Mouse (Mus musculus): ENCODE results near the gene Pcsk6. TPM values are rescaled to one million over a fixed set of nuclear protein-coding genes. Genes with fewer than 3 reads are reported as not detected.
"Not testable (repeated sequence)": the region's sequence is repeated elsewhere in the genome, so short reads cannot be mapped to it uniquely, and the experiment has no call there.

Pcsk6 gene
- polyA plus RNA-seq, 1 experiment from 2014 or later, result 1.1 TPM

- 79% methylated on average over 8 of the region's 8 CpGs for WGBS
- Histone ChIP-seq H3K4me1 (no peaks in the 10 kb centered on the region), H3K27ac (no peak overlapping the region), H3K36me3 (replicated peaks) (no peaks in the 10 kb centered on the region), H3K9ac (no peak overlapping the region), H3K4me3 (no peak overlapping the region), H3K27me3 (replicated peaks) (no peaks in the 10 kb centered on the region), H3K4me2 (no peak overlapping the region), H3K9me3 (no peaks in the 10 kb centered on the region)
- no peak for ATAC-seq (replicated peaks)
Observed at GRCm38 (mm10) chr7:65916566-65916965, 55.0 kb downstream of the Pcsk6 start.

DNA sequence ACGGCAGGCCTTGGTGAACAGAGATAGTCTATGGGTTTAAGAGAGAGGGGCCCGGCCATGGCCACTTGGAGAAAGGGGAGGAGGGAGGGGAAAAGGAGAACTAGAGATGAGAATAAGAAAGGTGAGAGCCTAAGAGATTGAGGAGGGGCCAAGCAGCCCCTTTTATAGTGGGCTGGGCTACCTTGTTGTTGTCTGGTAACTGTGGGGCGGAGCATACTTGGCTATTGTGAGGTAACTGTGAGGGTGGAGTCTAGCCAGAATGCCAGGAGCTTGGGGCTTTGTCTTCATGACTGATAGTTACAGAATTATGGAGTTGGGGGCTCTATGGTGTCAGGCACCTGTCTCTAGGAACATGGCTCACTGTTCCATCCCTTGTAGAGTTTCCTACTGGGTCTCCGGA lies 56.9 kb downstream of the Pcsk6 start:
- Histone ChIP-seq H3K9ac (no peak overlapping the region), H3K4me3 (no peak overlapping the region), H3K36me3 (replicated peaks) (no peaks in the 10 kb centered on the region), H3K27ac (no peak overlapping the region), H3K4me1 (no peaks in the 10 kb centered on the region), H3K27me3 (replicated peaks) (no peaks in the 10 kb centered on the region), H3K9me3 (no peaks in the 10 kb centered on the region), H3K4me2 (no peak overlapping the region)
- 94% methylated on average over 4 of the region's 4 CpGs for WGBS
- no peak for ATAC-seq (replicated peaks)

DNA sequence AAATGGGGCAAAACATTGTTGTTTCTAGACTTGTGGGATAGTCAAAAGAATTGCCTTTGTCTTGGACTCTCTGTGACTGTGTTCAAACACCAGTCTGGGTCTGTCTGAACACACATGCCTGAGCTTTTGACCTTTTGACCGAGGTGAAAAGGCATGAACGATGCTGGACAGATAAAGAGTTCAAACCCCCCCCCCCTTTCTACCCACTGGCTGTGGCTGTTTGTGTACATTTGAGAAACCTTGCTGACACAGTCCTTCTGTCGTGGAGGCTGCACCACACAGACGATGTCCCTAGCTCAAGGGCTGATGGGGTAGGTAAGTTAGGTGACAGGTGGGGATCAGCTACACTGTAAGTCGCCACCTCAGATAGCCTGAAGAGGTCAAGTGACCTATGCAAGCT lies 67.9 kb downstream of the Pcsk6 start:
- Histone ChIP-seq H3K36me3 (replicated peaks) (no peaks in the 10 kb centered on the region), H3K9me3 (no peaks in the 10 kb centered on the region)
- no peak for ATAC-seq (replicated peaks)

DNA sequence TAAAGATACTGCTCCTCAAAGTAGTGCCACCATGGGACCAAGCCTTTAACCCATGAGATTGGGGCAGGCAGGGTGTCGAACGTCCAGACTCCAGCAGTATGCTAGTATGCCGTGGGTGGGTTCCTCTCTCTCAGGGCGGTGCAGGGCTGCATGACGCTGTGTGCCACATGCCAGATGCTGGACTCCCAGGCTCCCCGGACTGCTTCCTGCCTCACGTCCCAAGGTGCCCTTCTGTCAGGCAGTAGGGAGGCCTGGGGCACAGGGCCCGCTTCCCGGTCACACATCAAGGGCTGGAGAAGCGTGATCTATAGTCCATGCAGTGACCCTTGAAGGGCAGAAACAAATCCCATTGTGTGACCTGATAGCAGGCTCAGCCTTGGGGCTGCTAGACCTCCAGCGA lies 68.9 kb downstream of the Pcsk6 start:
- H3K9ac ChIP-seq, result no peak overlapping the region
- no peak for ATAC-seq (replicated peaks)
- no peak overlapping the region for H3K27ac ChIP-seq
- 38% methylated on average over 11 of the region's 11 CpGs for WGBS
- H3K36me3 ChIP-seq (replicated peaks), result no peaks in the 10 kb centered on the region
- no peak overlapping the region for H3K4me3 ChIP-seq
- no peaks in the 10 kb centered on the region for H3K4me1 ChIP-seq
- H3K9me3 ChIP-seq, result no peaks in the 10 kb centered on the region
- H3K4me2 ChIP-seq, result no peak overlapping the region
- no peaks in the 10 kb centered on the region for H3K27me3 ChIP-seq (replicated peaks)

More for the DNA sequence above, 67.9 kb downstream of the Pcsk6 start:
- Histone ChIP-seq H3K27me3 (replicated peaks) (no peaks in the 10 kb centered on the region), H3K9ac (no peak overlapping the region), H3K27ac (no peak overlapping the region), H3K4me1 (no peaks in the 10 kb centered on the region), H3K4me2 (no peak overlapping the region), H3K4me3 (no peak overlapping the region)
- 42% methylated on average over 5 of the region's 5 CpGs for WGBS

DNA sequence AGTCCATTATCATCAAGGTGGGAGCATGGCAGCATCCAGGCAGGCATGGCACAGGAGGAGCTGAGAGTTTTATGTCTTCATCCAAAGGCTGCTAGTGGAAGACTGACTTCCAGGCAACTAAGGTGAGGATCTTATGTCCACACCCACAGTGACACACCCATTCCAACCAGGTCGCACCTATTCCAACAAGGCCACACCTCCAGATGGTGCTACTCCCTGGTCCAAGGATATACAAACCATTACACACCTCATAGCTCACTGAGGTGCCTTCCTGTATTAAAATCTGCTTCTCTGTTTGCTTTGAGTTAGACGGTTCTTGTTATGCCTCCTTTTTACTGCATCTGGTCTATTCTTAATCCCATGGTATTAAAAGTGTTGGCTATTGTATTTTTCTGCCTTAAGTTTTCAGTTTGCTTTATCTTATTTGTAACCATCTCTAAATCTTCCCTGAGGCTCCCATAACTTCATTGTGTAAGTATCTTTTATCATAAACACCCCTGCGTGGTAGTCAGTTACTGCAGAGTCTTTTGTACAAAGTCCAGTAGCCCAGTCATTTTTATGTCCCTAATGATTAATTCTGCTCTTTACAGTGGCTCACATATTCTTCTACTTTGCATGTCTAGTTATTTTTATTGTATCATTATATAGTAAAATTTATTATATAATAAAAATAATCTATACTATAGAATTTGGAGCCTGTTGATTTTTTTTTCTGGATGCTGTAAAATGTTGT lies 72.9 kb downstream of the Pcsk6 start:
- H3K36me3 ChIP-seq (replicated peaks); H3K4me2 ChIP-seq; H3K27me3 ChIP-seq (replicated peaks); H3K9ac ChIP-seq; H3K4me3 ChIP-seq; H3K9me3 ChIP-seq; ATAC-seq (replicated peaks); H3K4me1 ChIP-seq; H3K27ac ChIP-seq: not testable (repeated sequence)
- 70% methylated on average over 3 of the region's 3 CpGs for whole genome bisulfite sequencing

- Histone ChIP-seq H3K36me3 (replicated peaks) (no peaks in the 10 kb centered on the region), H3K9ac (no peak overlapping the region), H3K27me3 (replicated peaks) (no peaks in the 10 kb centered on the region), H3K9me3 (no peaks in the 10 kb centered on the region), H3K4me2 (no peak overlapping the region), H3K4me3 (no peak overlapping the region), H3K4me1 (no peaks in the 10 kb centered on the region), H3K27ac (no peak overlapping the region)
- 27% methylated on average over 1 of the region's 1 CpGs for WGBS
- no peak for ATAC-seq (replicated peaks)
Observed at GRCm38 (mm10) chr7:65935211-65935610, 73.7 kb downstream of the Pcsk6 start.

- no peak overlapping the region for H3K4me2 ChIP-seq
- H3K4me3 ChIP-seq, result no peak overlapping the region
- H3K4me1 ChIP-seq, result no peaks in the 10 kb centered on the region
- H3K9me3 ChIP-seq, result no peaks in the 10 kb centered on the region
- H3K9ac ChIP-seq, result no peak overlapping the region
- no peaks in the 10 kb centered on the region for H3K27me3 ChIP-seq (replicated peaks)
- 76% methylated on average over 7 of the region's 7 CpGs for WGBS
- no peak for ATAC-seq (replicated peaks)
- no peak overlapping the region for H3K27ac ChIP-seq
- no peaks in the 10 kb centered on the region for H3K36me3 ChIP-seq (replicated peaks)
Observed at GRCm38 (mm10) chr7:65940988-65941387, 79.5 kb downstream of the Pcsk6 start.

DNA sequence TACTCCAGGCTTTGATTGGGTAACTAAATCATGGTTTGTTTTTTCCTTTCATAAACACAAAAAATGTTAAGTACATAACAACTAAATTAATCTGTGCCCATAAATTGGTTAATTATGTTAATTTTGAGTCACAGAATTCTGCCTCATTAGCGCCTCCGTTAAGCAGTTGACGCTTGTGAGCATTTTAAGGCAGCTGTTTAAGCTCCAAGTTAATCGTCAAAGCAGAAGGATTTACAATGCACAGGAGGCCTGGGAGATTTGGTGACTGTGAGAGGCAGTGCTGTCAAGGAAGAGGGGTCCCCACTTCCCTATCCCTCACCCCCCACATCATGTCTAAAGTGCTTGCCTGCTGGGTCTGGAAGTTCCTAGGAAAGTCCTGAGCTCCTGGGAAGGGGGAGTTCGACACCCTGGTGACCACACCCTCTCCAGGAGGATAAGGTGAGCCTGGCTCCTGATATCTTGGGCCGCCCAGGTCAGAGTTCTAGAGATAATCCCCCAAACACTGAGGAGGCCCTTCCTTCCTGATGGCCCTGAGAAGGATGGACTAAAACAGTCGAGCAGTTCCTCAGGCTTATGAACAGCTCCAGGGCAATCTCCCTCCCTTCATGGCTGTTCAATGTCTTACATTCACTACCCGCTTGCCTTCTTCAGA lies 83.9 kb downstream of the Pcsk6 start:
- Histone ChIP-seq H3K27ac (no peak overlapping the region), H3K4me1 (no peaks in the 10 kb centered on the region), H3K36me3 (replicated peaks) (no peaks in the 10 kb centered on the region), H3K4me3 (no peak overlapping the region), H3K9ac (no peak overlapping the region), H3K27me3 (replicated peaks) (no peaks in the 10 kb centered on the region), H3K9me3 (no peaks in the 10 kb centered on the region), H3K4me2 (no peak overlapping the region)
- 71% methylated on average over 8 of the region's 8 CpGs for WGBS
- ATAC-seq (replicated peaks), result no peak

DNA sequence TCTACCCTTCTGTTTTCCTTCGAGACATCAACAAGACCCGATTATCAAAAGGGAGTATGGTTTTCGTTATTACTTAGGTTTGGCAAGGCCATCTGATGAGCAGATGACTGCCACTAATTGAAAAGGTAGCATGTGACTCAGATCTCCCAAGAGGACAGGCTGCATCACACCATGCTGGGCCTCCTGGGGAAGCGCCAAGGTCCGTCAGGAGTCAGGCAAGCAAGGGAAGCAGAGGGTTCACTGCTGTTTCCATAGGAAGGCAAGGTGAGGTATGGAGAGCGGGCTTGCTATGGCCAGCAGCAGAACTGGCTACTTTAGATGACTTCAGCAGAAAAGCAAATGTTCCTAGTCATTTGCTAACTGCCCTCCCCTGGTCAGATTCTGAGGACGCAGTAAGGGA lies 84.9 kb downstream of the Pcsk6 start:
- Histone ChIP-seq H3K9me3 (no peaks in the 10 kb centered on the region), H3K36me3 (replicated peaks) (no peaks in the 10 kb centered on the region), H3K27ac (no peak overlapping the region), H3K9ac (no peak overlapping the region), H3K27me3 (replicated peaks) (no peaks in the 10 kb centered on the region), H3K4me1 (no peaks in the 10 kb centered on the region), H3K4me2 (no peak overlapping the region), H3K4me3 (no peak overlapping the region)
- 92% methylated on average over 7 of the region's 7 CpGs for WGBS
- no peak for ATAC-seq (replicated peaks)

DNA sequence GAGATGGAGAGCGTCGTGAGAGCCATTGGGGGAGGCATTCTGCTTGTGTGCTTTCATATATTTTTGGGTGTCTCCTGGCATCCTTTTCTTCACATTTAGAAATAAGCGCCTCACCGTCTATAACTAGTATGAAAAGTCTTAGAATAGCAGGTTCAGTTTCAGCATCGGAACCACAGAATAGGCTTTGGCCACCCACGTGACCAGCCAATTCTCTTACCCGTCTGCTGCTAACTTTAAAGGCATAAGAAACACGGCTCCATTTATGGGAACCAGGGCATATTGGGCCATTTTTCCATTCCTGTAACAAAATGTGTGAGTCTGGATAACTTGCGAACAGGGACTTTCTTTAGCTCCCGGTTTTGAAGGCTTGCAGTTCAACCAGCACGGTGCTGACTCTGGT lies 87.4 kb downstream of the Pcsk6 start:
- Histone ChIP-seq H3K4me2 (no peak overlapping the region), H3K27ac (no peak overlapping the region), H3K4me3 (no peak overlapping the region), H3K27me3 (replicated peaks) (no peaks in the 10 kb centered on the region), H3K9ac (no peak overlapping the region), H3K36me3 (replicated peaks) (no peaks in the 10 kb centered on the region), H3K9me3 (no peaks in the 10 kb centered on the region), H3K4me1 (no peaks in the 10 kb centered on the region)
- 94% methylated on average over 11 of the region's 11 CpGs for WGBS
- ATAC-seq (replicated peaks), result no peak

DNA sequence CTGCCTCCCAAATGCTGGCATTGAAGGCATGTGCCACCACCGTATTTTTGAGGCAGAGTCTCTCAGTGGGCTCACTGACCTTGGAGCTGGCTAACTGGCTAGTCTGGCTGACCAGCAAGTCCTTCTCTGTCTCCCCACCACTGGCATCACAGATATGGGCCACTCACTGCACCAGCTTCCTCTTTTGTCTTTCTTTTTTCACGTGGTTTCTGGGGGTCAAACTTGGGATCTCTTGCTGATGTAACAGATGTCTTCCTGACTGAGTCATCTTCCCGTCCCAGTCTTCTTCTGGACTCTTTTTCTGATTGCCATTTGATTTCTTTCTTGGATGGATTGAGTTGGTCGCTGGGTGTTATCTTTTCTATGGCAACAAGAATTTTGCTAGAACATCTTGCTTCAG lies 93.0 kb downstream of the Pcsk6 start:
- peaks cover 14% of the 10 kb centered on the region for H3K4me1 ChIP-seq
- no peak for ATAC-seq (replicated peaks)
- no peaks in the 10 kb centered on the region for H3K36me3 ChIP-seq (replicated peaks)
- no peak overlapping the region for H3K27ac ChIP-seq
- H3K4me2 ChIP-seq, result no peak overlapping the region
- WGBS, result 81% methylated on average over 4 of the region's 4 CpGs
- no peak overlapping the region for H3K9ac ChIP-seq
- H3K27me3 ChIP-seq (replicated peaks), result no peaks in the 10 kb centered on the region
- no peaks in the 10 kb centered on the region for H3K9me3 ChIP-seq
- H3K4me3 ChIP-seq, result no peak overlapping the region

GRCm38 (mm10) chr7:65955304-65956220 lies 94.0 kb downstream of the Pcsk6 start:
- Histone ChIP-seq H3K27me3 (replicated peaks) (no peaks in the 10 kb centered on the region), H3K9ac (no peak overlapping the region), H3K4me3 (no peak overlapping the region), H3K4me2 (peak overlapping the region; percentile 37; the same call in 1 of the 2 replicates), H3K4me1 (peaks cover 14% of the 10 kb centered on the region), H3K9me3 (no peaks in the 10 kb centered on the region), H3K27ac (peak overlapping the region; percentile 39; the same call in 1 of the 2 replicates), H3K36me3 (replicated peaks) (no peaks in the 10 kb centered on the region)
- ATAC-seq (replicated peaks), result peak; percentile 92
- 23% methylated on average over 24 of the region's 24 CpGs for WGBS

Measured in midbrain, embryonic 15.5 days (tissue).